Mouse (Mus musculus): ENCODE measurements around the gene Dnajc13.

Gene Dnajc13

DNA sequence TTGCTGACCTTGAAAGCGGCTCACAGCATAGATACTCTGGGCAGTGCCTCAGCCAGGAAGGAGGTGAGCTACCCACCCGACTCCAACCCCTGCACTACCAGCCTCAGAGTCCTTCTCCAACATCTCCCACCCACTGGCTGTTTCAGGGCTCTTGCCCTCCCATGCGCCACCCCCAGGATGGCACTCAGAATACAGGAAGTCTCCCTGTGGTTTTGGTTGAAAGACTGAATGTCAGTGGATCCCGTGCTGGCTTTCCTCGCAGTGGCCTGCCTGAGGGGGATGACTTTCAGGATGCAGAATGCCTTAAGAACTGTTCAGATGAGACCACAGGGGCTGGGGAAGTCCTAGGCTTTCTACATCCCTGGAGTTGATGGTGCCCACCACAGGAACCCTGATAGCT, 139.6 kb downstream of the Dnajc13 start:
- no peak for DNase-seq (ENCODE audit: low spot score in 2 of 2)

DNA sequence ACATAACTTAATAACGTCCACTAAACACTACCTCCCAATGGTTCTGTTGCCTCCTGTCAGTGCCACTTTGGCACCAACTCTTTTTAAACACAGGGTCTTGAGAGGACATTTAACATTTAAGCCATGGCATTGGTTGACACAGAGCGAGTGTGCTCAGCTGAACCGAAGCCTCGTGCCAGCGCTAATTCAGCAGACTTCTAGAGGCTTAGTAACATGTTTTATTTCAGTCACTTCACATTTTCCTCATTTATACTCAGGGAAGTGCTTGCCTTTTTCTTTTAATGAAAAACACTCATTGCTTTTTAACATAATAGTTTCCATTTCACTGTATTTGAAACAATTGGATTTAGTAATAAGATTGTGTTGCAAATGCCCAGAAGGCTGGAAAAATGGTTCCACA, 153.6 kb downstream of the Dnajc13 start:
- DNase-seq (ENCODE audit: low spot score in 2 of 2), result no peak

DNA sequence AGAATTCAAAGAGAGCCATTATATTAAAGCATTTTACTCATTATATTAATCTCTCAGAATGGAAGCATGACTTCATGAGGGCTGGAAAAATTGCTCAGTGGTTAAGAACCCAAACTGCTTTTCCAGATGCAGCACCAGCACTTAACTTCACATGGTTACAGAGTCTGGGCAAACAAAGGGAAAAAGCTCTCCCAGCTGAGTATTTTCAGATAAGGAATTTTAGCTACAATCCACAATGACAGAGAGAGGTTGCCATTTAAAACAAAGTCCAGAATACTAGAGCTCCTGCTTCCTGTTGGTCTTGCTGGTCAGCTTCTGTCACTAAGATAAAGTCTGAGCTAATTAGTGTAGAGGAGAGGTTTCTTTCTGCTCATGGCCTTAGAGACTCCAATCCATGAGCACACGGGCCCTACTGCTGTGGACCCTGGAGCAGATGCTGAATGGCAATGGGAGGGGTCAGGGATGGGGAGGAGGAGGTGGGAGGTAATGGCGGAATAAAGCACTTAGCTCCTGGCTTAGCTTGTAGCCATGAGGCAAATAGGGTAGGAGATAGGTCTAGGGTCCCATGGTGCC, 154.1 kb downstream of the Dnajc13 start:
- no peak for DNase-seq (ENCODE audit: low spot score in 2 of 2)

DNA sequence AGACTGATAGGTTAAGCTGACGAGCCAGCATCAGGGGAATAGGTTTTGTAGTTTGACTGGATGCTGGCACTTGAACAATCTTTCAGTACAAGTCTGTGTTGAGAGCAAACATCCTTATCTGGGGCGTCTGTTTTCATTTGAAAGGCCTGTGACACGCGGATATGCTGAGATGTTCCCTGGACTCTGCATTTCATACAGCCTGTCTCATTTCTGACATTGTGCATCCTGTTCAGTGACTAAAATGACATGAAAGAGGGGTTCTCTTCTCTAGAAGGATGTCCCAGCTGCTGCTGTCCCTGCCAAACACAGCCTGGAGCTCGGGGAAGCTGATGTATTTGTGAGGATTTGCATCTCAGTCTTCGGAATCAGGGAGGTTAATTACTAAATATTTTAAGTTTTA, 155.2 kb downstream of the Dnajc13 start:
- DNase-seq (ENCODE audit: low spot score in 2 of 2), result no peak

DNA sequence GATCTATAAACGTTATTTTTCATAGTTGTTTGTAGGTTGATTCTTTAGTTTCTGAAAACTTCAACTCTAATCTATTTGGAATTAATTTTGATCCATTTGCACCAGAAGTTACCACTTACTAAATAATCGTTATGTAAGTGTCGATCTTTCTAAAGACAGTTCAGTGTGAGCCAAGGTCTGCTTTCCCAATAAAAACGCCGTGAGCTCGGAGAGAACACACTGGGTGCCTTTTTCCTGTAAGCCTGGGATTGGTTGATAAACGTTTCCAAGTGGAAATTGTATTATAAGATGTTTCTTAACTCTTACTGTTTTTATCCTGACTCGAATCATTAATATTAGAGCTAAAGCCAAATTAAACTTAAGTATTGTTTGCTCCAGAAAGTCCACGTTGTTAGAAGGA, 155.8 kb downstream of the Dnajc13 start:
- no peak for DNase-seq (ENCODE audit: low spot score in 2 of 2)

DNA sequence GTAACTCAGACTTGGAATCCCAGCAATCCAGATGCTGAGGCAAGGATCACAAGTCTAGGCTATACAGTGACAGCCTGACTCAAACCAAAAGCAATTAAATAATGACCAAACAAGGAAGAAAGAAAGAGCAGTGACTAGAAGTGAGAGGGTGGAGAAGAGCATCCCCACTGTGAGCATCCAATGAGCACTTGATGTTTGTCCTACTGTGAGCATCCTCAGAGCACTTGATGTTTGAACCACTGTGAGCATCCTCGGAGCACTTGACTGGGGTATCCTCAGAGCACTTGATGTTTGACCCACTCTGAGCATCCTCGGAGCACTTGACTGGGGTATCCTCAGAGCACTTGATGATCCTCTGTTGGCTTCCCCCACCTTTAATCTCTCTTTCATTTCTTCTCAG, 157.7 kb downstream of the Dnajc13 start:
- DNase-seq (ENCODE audit: low spot score in 2 of 2), result no peak

DNA sequence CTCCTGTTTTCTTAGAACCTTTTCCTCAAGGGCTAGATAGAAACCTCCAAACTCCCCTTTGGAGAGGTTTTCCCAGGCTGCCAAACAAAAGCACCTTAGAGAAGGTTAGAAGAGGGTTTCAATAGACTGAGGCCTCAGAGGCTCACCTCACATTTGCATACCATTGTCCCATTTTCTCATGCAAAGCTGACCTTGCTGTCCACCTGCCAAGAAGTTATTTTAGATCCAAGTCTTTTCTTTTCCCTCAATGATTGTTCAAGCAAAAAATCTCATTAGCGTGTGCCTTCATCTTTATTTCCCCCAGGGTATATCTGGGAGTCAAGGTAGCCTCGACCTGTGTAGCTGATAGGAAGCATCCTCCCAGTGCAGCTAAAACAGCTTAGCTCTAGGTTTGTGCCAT, 159.8 kb downstream of the Dnajc13 start:
- DNase-seq (ENCODE audit: low spot score in 2 of 2), result no peak

DNA sequence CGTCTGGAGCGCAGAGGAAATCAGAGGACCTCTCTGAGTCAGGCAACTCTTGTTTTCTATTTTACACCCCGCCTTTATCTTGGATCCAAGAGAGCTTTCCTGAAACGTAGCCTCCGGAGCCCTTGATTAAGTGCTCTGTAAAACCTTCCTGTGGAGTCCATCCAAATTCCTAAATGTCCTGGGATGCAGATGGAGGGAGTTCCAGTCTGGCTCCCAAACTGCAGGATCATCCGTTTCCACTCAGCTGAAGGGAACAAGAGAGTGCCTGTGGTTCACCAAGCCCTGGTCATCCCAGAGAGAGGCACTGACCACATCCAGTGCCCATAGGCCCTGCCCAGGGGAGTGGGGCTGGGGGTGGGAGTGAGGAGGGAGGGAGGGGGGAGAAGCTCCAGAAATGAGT, 160.4 kb downstream of the Dnajc13 start:
- DNase-seq (ENCODE audit: low spot score in 2 of 2), result no peak

DNA sequence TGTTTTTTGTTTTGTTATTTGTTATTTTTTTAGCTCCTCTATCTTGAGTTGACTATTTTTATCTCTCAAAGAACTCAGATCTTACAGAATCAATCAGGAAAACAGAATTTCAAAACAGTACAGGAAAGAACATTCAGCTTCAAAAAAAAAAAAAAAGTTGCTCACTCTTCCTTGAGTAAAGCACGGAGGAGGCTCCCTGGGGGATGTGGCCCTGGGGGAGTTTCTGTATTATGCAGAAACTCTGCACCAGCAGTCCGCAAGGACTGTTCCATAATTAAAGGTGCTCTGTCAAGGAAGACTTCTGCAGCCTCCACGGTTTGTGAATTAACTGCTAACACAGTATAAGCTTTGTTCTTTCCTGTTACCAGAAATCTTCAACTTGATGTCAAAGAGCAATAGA, 161.3 kb downstream of the Dnajc13 start:
- no peak for DNase-seq (ENCODE audit: low spot score in 2 of 2)
